Mouse (Mus musculus) embryonic fibroblast, embryonic 13.5 days (primary cell): ENCODE data around the gene Rora.
A peak's percentile ranks its signal among the peaks of the same experiment; 100 is the strongest.

ENCODE experiments used
- CTCF ChIP-seq: IDR thresholded peaks from 2 replicates; pipeline ENCODE4 v1.5.1; 2011; ENCODE audit warnings: mild to moderate bottlenecking, control low read depth, low read length, moderate library complexity, borderline replicate concordance; ENCODE audit not compliant: insufficient read depth
- POLR2A ChIP-seq: IDR thresholded peaks from 2 replicates; pipeline ENCODE4 v1.6.1; 2011; ENCODE audit warnings: low read depth, mild to moderate bottlenecking, control low read depth, low read length, moderate library complexity

DNA sequence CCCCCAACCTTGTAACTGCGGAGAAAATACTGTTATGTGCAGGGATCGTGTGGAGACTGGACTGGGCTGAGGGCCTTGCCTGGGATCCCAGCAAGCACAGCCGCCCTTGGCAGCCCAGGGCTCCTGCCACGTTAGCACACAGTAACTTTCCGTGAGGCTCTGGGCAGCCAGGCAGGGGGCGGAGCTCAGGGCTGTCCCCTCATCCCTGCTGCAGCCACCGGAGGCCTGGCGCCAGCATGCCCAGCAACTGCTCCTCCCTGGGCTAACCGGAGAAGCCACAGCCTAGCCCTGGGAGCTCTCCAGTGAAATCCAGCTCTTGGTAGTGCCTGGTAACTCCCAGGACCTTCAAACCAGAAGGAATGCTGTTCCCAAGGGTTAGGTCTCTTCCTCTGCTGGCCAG, 605.8 kb downstream of the Rora start:
- TF ChIP-seq POLR2A: peak; percentile 44
- no peak for TF ChIP-seq CTCF
